Mouse (Mus musculus): ENCODE data around the gene Dennd1a.

DNA sequence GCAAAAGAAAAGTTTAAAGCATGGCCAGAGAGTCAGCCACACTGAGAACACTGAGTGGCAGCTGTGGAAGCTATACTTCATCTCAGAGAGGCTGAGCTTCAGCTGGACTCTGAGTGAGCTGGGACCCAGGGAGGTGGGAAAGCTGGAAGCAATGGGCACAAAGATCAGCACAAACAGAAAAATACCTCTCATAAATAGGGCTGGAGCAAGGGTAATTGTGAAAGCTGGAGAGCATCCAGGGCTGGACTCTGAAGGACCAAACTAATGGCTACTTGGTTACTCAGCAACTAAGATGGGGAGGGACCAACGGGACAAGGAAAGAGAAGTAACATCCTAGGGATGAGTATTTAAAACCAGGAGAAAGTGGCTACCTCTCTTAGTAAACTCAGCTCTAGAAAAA, 225.0 kb downstream of the Dennd1a start:
- TF ChIP-seq CTCF (IDR thresholded peaks at IDR 0.05; ENCODE audit: control insufficient read depth, insufficient read depth, insufficient read length): no peak
- no peak for TF ChIP-seq MYOD1 (IDR thresholded peaks at IDR 0.05; ENCODE audit: control insufficient read depth, insufficient read length, low read depth)
- no peak for TF ChIP-seq MAX (IDR thresholded peaks at IDR 0.05)
- no peak for TF ChIP-seq USF1 (IDR thresholded peaks at IDR 0.05; ENCODE audit: low read depth)
- TF ChIP-seq MYOG (IDR thresholded peaks at IDR 0.05; ENCODE audit: control insufficient read depth, extremely low read depth, insufficient read length): no peak
- no peak for TF ChIP-seq CEBPB (IDR thresholded peaks at IDR 0.05; ENCODE audit: low read depth)

Data from C2C12 (cell line).